9 mouse cellular contexts compared by ENCODE assay signal in the genomic region with DNA sequence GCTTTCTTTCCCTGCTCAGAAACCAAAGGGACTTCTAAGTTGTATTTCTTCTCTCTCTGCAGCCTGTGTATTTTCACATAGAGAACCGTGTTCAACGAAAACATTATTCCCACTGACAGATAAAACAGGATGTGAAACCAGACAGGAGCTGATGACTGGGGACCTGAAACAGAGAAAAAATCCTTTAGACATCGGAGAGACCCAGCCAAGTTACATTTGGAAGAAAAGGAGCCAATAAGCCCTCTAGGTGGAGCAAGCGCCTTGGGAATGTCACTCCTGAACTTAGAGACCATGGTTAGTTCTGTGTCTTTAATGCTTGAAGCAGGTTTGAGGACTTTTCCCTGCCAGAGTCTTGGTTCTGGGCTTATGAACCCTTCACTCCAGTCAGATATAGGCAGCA. TPM values are rescaled to one million over a fixed set of nuclear protein-coding genes. Genes with fewer than 3 reads are reported as not detected.
A peak's percentile ranks its signal among the peaks of the same experiment; 100 is the strongest.
DNase-seq lines count a peak whose midpoint lies in the region; ATAC-seq and TF ChIP-seq lines count a peak whose summit lies in the region.
"Had no signal": no experiment of that assay in that cellular context is flagged by ENCODE, and none has a peak within 500 bp of the region (broad histone marks: within the 10 kb centered on the region; RNA-seq: fewer than 3 reads in every experiment).

No protein-coding gene starts in this region.

- H3K4me3 ChIP-seq in hindbrain, embryonic 11.5 days (ENCODE audit: low read depth, low read length) = no peak overlapping the region
- no peak overlapping the region for H3K4me3 ChIP-seq in hindbrain, embryonic 13.5 days
- H3K4me3 ChIP-seq in ES-Bruce4 (ENCODE audit: low read depth, low read length) = no peak overlapping the region
- H3K4me3 ChIP-seq in stomach, embryonic 15.5 days (replicated peaks) = no peak overlapping the region

- H3K27me3 ChIP-seq in hindbrain, embryonic 11.5 days (ENCODE audit: control insufficient read depth, insufficient read depth, low read length) = peaks cover 6% of the 10 kb centered on the region; the same call in 1 of the 2 replicates
- peaks cover 56% of the 10 kb centered on the region for H3K27me3 ChIP-seq in hindbrain, embryonic 13.5 days
- H3K27me3 ChIP-seq in ES-Bruce4 (ENCODE audit: control insufficient read depth, insufficient read depth, low read length, poor library complexity, severe bottlenecking) = no peaks in the 10 kb centered on the region
- peaks cover 13% of the 10 kb centered on the region for H3K27me3 ChIP-seq in stomach, embryonic 15.5 days (replicated peaks)

- no peaks in the 10 kb centered on the region for H3K9me3 ChIP-seq in hindbrain, embryonic 11.5 days (ENCODE audit: control insufficient read depth, low read length)
- no peaks in the 10 kb centered on the region for H3K9me3 ChIP-seq in hindbrain, embryonic 13.5 days
- H3K9me3 ChIP-seq in ES-Bruce4 (replicated peaks; ENCODE audit: control insufficient read depth, insufficient read depth, low read length, poor library complexity, severe bottlenecking) = no peaks in the 10 kb centered on the region
- H3K9me3 ChIP-seq in stomach, embryonic 15.5 days = no peaks in the 10 kb centered on the region

- DNase-seq in hindbrain, embryonic 11.5 days (ENCODE audit: low spot score) = peak; percentile 41
- peak; percentile 53 for DNase-seq in embryo, embryonic 9.5 days (ENCODE audit: extremely low spot score)
- DNase-seq in kidney, postnatal 4 days = peak; percentile 59 to 64
- DNase-seq in yolk sac, embryonic 10.5 days (ENCODE audit: low spot score) = no peak

- no peak for ATAC-seq in hindbrain, embryonic 11.5 days (ENCODE audit: low FRiP score)
- ATAC-seq in hindbrain, embryonic 13.5 days (ENCODE audit: low FRiP score) = no peak
- ATAC-seq in stomach, embryonic 15.5 days (ENCODE audit: insufficient read depth, low FRiP score, low read depth) = no peak
- ATAC-seq in megakaryocyte-erythroid progenitor cell, adult 5-6 weeks (replicated peaks; ENCODE audit: low FRiP score, low TSS enrichment, poor library complexity, severe bottlenecking) = no peak

- TF ChIP-seq EP300 in ES-Bruce4 (IDR thresholded peaks at IDR 0.05; ENCODE audit: insufficient read depth, low read depth, low read length) = no peak

- no peak overlapping the region for H3K4me2 ChIP-seq in hindbrain, embryonic 11.5 days (replicated peaks; ENCODE audit: low read depth, low read length)
- no peak overlapping the region for H3K4me2 ChIP-seq in hindbrain, embryonic 13.5 days
- peak overlapping the region; percentile 12; the same call in 1 of the 2 replicates for H3K4me2 ChIP-seq in stomach, embryonic 15.5 days

- H3K27ac ChIP-seq in hindbrain, embryonic 11.5 days (ENCODE audit: low read depth, low read length) = no peak overlapping the region
- no peak overlapping the region for H3K27ac ChIP-seq in hindbrain, embryonic 13.5 days
- H3K27ac ChIP-seq in ES-Bruce4 (ENCODE audit: insufficient read depth, low read length) = no peak overlapping the region
- H3K27ac ChIP-seq in stomach, embryonic 15.5 days = no peak overlapping the region

- WGBS in hindbrain, embryonic 11.5 days = 28% methylated on average over 4 of the region's 4 CpGs
- WGBS in hindbrain, embryonic 13.5 days = 20% methylated on average over 4 of the region's 4 CpGs
- 13% methylated on average over 4 of the region's 4 CpGs for whole genome bisulfite sequencing in stomach, embryonic 15.5 days

- H3K36me3 ChIP-seq in hindbrain, embryonic 11.5 days (ENCODE audit: control insufficient read depth, insufficient read depth, low read length) = no peaks in the 10 kb centered on the region
- H3K36me3 ChIP-seq in hindbrain, embryonic 13.5 days = no peaks in the 10 kb centered on the region
- no peaks in the 10 kb centered on the region for H3K36me3 ChIP-seq in ES-Bruce4 (ENCODE audit: control insufficient read depth, insufficient read depth, low read length, poor library complexity, severe bottlenecking)
- H3K36me3 ChIP-seq in stomach, embryonic 15.5 days = no peaks in the 10 kb centered on the region

- TF ChIP-seq POLR2A in ES-Bruce4 (IDR thresholded peaks at IDR 0.05; ENCODE audit: insufficient read depth, low read length) = no peak

- TF ChIP-seq CTCF in ES-Bruce4 (IDR thresholded peaks at IDR 0.05; ENCODE audit: low read depth, low read length) = no peak

- H3K9ac ChIP-seq in hindbrain, embryonic 11.5 days (ENCODE audit: low read depth, low read length) = no peak overlapping the region
- H3K9ac ChIP-seq in hindbrain, embryonic 13.5 days = no peak overlapping the region
- peak overlapping the region; percentile 20; the same call in 1 of the 2 replicates for H3K9ac ChIP-seq in ES-Bruce4 (ENCODE audit: low read depth, poor library complexity, severe bottlenecking)
- no peak overlapping the region for H3K9ac ChIP-seq in stomach, embryonic 15.5 days

- H3K4me1 ChIP-seq in hindbrain, embryonic 11.5 days (replicated peaks; ENCODE audit: control insufficient read depth, insufficient read depth, low read length) = 0 out of 2 replicates have a peak, but pooled peaks cover 3% of the 10 kb centered on the region
- peaks cover 4% of the 10 kb centered on the region; the same call in 1 of the 2 replicates for H3K4me1 ChIP-seq in hindbrain, embryonic 13.5 days (replicated peaks)
- H3K4me1 ChIP-seq in ES-Bruce4 (ENCODE audit: control insufficient read depth, insufficient read depth, low read length) = peaks cover 3% of the 10 kb centered on the region
- peaks cover 4% of the 10 kb centered on the region; the same call in 1 of the 2 replicates for H3K4me1 ChIP-seq in stomach, embryonic 15.5 days

RNA-seq across cellular contexts. Expression of gene Fcgr1, which starts 9.3 kb away (rescaled TPM):
- polyA plus RNA-seq in hindbrain, embryonic 11.5 days (2014; fragmentation: Nextera tagmentation; extraction: Ambion mirVana) = 1.3 and 1.9 TPM in 2 replicates
- polyA plus RNA-seq in hindbrain, embryonic 13.5 days (2015; fragmentation: Nextera tagmentation; extraction: Ambion mirVana) = 1.5 and 1.7 TPM in 2 replicates
- polyA plus RNA-seq in ES-Bruce4 (2011; ENCODE audit: insufficient read depth, insufficient read length, low read depth, missing spikeins) = not detected in 2 replicates
- polyA plus RNA-seq in stomach, embryonic 15.5 days (2015; fragmentation: Nextera tagmentation; extraction: Ambion mirVana) = 3.8 and 4.4 TPM in 2 replicates
- total RNA-seq in megakaryocyte-erythroid progenitor cell, adult 5-6 weeks (2014; fragmentation: Nextera tagmentation) = not detected in 2 replicates
- total RNA-seq in megakaryocyte-erythroid progenitor cell, adult 5-6 weeks (2017) = 0.11 TPM in 1 of 2 replicates, not detected in the other

RNA-seq across cellular contexts. Expression of gene Hist2h2bb, which starts 14.9 kb away (rescaled TPM):
- 15.2 and 16.9 TPM in 2 replicates for polyA plus RNA-seq in hindbrain, embryonic 11.5 days (2014; fragmentation: Nextera tagmentation; extraction: Ambion mirVana)
- 2.7 and 3.4 TPM in 2 replicates for polyA plus RNA-seq in hindbrain, embryonic 13.5 days (2015; fragmentation: Nextera tagmentation; extraction: Ambion mirVana)
- polyA plus RNA-seq in ES-Bruce4 (2011; ENCODE audit: insufficient read depth, insufficient read length, low read depth, missing spikeins) = 33.9 and 35.8 TPM in 2 replicates
- 8.2 and 11.2 TPM in 2 replicates for polyA plus RNA-seq in stomach, embryonic 15.5 days (2015; fragmentation: Nextera tagmentation; extraction: Ambion mirVana)
- total RNA-seq in megakaryocyte-erythroid progenitor cell, adult 5-6 weeks (2014; fragmentation: Nextera tagmentation) = 1,021 and 1,485 TPM in 2 replicates
- total RNA-seq in megakaryocyte-erythroid progenitor cell, adult 5-6 weeks (2017) = 6,042 and 11,084 TPM in 2 replicates

RNA-seq across cellular contexts. Expression of gene Hist2h3b, which starts 16.0 kb away (rescaled TPM):
- 61.9 and 71.6 TPM in 2 replicates for polyA plus RNA-seq in hindbrain, embryonic 11.5 days (2014; fragmentation: Nextera tagmentation; extraction: Ambion mirVana)
- 19.6 and 22.4 TPM in 2 replicates for polyA plus RNA-seq in hindbrain, embryonic 13.5 days (2015; fragmentation: Nextera tagmentation; extraction: Ambion mirVana)
- 7.7 and 11.1 TPM in 2 replicates for polyA plus RNA-seq in ES-Bruce4 (2011; ENCODE audit: insufficient read depth, insufficient read length, low read depth, missing spikeins)
- polyA plus RNA-seq in stomach, embryonic 15.5 days (2015; fragmentation: Nextera tagmentation; extraction: Ambion mirVana) = 62.1 and 69.4 TPM in 2 replicates
- 432 and 521 TPM in 2 replicates for total RNA-seq in megakaryocyte-erythroid progenitor cell, adult 5-6 weeks (2014; fragmentation: Nextera tagmentation)
- 172 and 646 TPM in 2 replicates for total RNA-seq in megakaryocyte-erythroid progenitor cell, adult 5-6 weeks (2017)

RNA-seq across cellular contexts. Expression of gene Hist2h4, which starts 21.3 kb away (rescaled TPM):
- 4.2 and 5.8 TPM in 2 replicates for polyA plus RNA-seq in hindbrain, embryonic 11.5 days (2014; fragmentation: Nextera tagmentation; extraction: Ambion mirVana)
- 5.2 and 6.1 TPM in 2 replicates for polyA plus RNA-seq in hindbrain, embryonic 13.5 days (2015; fragmentation: Nextera tagmentation; extraction: Ambion mirVana)
- 3.6 and 4.0 TPM in 2 replicates for polyA plus RNA-seq in ES-Bruce4 (2011; ENCODE audit: insufficient read depth, insufficient read length, low read depth, missing spikeins)
- polyA plus RNA-seq in stomach, embryonic 15.5 days (2015; fragmentation: Nextera tagmentation; extraction: Ambion mirVana) = 9.7 and 18.1 TPM in 2 replicates
- total RNA-seq in megakaryocyte-erythroid progenitor cell, adult 5-6 weeks (2014; fragmentation: Nextera tagmentation) = 76.1 and 135 TPM in 2 replicates
- 49.9 and 105 TPM in 2 replicates for total RNA-seq in megakaryocyte-erythroid progenitor cell, adult 5-6 weeks (2017)

RNA-seq across cellular contexts. Expression of gene Hist2h3c1, which starts 38.0 kb away (rescaled TPM):
- polyA plus RNA-seq in hindbrain, embryonic 11.5 days (2014; fragmentation: Nextera tagmentation; extraction: Ambion mirVana) = 0.64 and 0.90 TPM in 2 replicates
- 0.62 TPM in 1 of 2 replicates, not detected in the other for polyA plus RNA-seq in hindbrain, embryonic 13.5 days (2015; fragmentation: Nextera tagmentation; extraction: Ambion mirVana)
- polyA plus RNA-seq in ES-Bruce4 (2011; ENCODE audit: insufficient read depth, insufficient read length, low read depth, missing spikeins) = 1.3 and 3.0 TPM in 2 replicates
- 1.9 and 2.5 TPM in 2 replicates for polyA plus RNA-seq in stomach, embryonic 15.5 days (2015; fragmentation: Nextera tagmentation; extraction: Ambion mirVana)
- total RNA-seq in megakaryocyte-erythroid progenitor cell, adult 5-6 weeks (2014; fragmentation: Nextera tagmentation) = 2.9 and 4.4 TPM in 2 replicates
- not detected in 2 replicates for total RNA-seq in megakaryocyte-erythroid progenitor cell, adult 5-6 weeks (2017)
- total RNA-seq: left cerebral cortex, adult 18-20 months had no signal
